Mouse (Mus musculus): ENCODE measurements around the gene Adra1d.

Adra1d gene

GRCm38 (mm10) chr2:131496125-131496820, 65.8 kb downstream of the Adra1d start:
- no peak for DNase-seq (ENCODE audit: low read depth, low spot score)
